Mouse (Mus musculus): ENCODE measurements around the gene Anxa9.

The Anxa9 gene

DNA sequence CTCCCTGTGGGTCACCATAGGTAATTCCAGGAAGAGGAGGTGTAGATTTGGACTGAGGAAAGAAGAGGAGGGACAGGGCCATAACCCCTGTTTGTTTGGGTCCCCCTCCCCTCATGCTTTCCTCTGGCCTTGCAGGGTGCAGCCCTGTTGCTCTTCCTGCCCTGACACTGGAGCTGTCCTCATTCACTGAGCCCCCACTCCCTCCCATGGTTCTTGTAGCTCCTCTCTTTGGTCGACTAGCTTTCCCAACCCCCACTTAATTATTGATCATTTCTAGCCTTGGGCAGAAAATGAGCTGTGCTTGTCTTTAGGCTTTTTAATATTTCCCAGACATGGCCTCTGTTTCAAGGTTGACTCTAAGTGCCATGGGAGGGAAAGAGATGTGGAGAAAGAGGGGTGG lies 22.9 kb downstream of the Anxa9 start:
- no peak for DNase-seq (ENCODE audit: low spot score)

DNA sequence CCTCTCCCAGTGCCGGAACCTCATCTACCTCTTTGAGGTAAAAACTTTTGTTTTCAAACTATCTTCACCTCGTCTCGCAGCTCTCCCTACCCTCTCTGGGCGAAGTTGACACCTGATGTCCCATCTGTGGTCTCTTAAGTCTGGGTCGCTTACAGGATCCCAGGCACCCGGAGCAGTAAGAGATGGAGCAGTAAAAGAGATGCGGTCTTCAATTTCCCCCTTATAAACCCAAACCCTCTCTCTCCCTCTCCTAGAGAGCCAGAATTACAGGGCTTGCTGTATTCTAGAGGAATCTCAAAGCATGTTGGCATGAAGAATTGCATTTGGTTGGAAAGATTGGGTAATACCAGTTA lies 23.4 kb downstream of the Anxa9 start:
- DNase-seq (ENCODE audit: low spot score), result no peak

DNA sequence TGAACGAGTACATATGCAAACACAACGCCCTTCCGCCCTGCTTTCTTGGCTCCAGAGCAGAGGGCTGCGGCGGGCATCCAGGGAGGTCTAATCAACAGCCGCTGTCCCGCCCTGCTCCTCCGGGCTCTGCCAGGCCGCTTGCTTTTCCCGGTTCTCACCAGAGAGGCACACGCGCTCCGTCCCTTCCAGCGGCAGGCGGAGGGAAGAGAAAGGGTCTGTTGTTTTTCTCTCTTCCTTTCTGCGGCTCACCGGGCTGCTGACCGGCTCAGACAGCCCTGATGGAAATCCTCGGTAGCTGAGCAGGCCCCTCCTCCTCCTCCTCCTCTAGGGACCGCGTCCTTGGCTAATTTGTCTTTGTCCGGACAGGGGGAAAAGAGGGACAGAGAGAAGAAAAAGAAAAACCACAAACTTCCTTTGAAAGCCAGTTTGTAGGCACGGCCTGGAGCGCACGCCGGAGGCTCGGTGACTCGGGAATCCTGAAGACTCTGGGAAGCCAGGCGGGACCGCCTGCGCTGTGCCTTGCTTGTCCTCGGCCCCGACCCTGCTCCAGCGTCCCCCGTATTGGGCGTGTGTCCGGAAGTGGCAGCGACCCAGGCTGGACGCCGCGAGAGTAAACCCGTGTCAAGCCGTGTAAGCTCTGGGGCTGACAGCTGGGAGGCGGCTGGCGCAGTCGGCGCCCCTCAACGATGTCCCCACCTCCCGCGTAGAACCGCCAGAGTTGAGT lies 23.9 kb downstream of the Anxa9 start:
- peak; percentile 75 for DNase-seq (ENCODE audit: low spot score)

DNA sequence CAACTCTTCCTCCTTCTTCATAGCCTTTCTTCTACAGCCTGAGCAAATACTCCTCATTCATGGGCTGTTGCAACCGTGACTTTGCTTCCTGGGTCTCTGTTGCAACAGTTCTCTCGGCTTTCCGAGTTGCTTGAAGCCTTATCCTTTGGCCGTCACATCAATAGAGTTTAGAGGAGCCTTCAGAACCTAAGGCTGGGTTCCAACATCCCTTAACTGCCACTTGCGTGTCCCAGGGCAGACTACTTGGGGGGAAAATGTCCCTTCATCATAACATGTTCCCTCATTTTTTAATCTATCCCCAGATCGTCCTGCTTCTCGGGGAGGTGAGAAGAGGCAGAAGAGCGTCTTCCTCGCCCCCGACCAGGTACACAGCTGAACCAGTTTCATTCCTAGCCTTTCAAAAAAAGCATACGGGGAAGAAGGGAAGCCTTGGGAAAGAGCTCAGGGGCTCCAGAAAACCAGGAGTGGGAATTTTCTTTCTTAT lies 24.6 kb downstream of the Anxa9 start:
- DNase-seq (ENCODE audit: low spot score), result peak; percentile 49

DNA sequence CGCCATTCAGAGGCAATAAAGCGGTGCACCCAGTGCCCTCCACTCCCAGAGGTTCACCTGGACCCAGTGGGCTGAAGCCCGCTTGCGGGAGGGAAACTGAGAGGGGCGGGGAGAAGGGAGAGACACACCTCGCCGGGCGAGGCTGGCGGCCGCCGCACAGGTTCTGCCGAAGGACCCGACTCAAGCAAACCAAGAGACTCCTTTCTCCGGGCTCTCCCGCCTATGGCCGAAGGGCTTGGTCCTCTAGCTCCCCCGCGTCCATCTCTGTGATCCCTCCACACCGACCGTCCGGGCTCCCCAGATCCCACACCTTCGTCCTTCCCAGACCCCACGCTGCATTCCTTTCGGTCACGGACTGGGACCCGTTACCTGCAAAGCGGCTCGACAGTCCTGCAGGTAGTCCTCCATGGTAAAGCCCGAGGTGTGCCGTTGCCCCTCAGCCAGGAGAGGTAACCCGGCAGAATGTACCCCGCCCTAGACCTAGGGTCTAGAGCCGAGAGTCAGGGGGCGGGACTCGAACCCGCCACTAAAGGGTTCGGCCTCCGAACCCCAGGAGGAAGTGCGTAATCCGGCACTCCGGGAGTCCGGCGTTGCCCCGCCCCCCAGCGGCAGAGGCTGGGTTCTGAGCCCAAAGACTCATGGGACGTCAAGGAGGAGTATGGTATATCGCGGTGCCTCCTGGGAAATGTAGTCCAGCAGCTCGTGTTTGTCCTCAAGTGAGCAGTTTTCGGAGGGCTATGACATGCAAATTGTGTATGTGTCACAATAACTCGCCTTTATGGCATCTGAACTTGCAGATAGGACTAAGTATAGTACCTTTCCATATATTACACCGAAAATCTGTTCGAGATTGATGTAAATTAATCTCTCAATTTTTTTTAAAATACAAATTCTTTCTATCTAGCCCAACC lies 25.5 kb downstream of the Anxa9 start, which contains the start of the genes Mindy1 and Prune1:
Gene Mindy1 (plus strand): TSS at position 130 of the 911 bp plus-strand sequence.
Gene Prune1 (minus strand): TSS at position 861 of the 911 bp plus-strand sequence.
- DNase-seq (ENCODE audit: low spot score), result peak; percentile 96

DNA sequence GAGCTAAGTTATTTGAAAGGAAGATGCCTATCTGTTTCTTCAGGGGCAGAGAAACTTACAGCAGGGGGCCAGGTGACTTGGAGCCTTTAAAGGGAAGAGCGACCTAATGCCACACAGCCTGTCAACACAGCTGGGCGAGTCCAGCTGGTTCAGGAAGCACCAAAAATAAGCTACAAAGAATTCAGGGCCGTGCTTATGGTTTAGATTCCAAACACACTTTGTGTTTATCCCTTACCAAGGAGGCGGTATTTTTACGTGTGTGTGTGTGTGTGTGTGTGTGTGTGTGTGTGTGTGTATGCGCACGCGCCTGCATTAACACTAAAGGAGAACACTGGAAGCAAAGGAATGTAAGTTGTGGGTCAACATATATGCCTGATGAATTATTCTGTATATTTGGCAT lies 26.2 kb downstream of the Anxa9 start:
- DNase-seq (ENCODE audit: low spot score), result no peak

DNA sequence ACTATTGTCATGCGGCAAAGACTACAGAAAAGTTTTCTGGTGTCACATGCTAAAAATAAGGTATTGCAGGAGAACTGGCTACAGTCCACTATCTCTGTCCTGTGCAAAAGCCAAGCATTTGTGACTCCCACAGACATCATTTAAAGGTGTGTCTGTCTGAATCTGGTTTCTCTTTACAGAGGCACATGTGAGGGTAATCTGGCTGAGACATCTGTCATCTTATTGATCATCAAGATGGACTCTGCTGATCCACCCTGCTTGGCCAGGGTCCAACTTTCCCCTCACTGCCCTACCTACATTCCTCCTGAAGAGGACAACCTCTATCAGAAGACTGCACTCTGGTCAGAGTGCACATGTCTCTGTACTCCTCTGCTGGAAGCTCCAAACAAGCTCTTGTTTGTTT lies 29.8 kb downstream of the Anxa9 start:
- no peak for DNase-seq (ENCODE audit: low spot score)

DNA sequence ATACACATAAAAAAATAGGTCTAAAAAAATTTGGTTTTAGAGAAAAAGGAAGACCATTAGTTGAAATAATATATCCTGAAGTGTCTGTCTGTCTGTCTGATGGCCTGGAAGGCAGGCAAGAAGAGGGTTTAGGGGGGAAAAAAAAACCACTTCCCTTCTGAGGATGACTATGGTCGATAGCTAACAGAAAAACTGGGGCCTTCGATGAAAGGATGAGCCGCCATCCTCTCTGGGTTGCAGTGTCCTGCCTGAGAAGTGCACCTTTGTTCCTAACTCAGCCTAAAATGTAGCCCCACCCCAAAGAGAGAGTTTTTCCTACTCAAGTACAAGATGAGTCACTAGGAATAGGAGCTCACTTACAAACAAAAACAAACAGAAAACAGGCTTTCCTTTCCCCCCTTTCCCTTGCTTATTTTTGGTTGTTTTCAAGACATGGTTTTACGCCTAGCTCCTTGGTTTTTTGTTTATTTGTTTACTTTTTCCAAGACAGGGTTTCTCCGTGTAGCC lies 30.5 kb downstream of the Anxa9 start:
- no peak for DNase-seq (ENCODE audit: low spot score)

DNA sequence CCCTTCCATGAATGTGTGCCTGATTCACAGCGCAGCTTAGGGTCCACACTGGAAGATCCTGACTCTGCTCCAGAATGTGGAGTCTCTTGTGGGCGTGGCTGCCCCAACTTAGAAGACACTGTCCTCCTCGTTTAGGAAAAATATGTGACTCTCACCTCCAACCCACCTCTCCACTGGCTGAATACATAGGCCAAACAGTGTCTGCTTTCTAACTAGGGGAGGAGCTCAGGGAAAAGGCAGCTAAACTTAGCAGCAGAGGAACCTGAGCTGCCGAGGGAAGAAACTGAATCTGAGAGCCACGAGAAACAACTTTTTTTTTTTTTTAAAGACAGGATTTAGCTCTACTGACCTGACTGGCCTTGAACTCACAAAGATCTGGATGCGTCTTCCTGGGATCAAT lies 31.8 kb downstream of the Anxa9 start:
- no peak for DNase-seq (ENCODE audit: low spot score)

DNA sequence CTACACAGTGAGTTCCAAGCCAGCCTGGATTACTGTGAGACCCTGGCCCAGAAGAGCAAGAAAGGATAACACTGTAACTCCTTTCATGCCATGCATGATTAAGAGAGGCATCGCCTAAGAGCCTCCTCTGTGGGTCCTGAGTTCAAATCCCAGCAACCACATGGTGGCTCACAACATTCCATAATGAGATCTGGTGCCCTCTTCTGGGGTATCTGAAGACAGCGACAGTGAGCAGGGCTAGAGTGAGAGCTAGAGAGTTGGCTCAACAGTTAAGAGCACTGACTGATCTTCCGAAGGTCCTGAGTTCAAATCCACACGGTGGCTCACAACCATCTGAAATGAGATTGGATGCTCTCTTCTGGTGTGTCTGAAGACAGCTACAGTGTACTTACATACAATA lies 32.5 kb downstream of the Anxa9 start:
- DNase-seq (ENCODE audit: low spot score), result no peak

DNA sequence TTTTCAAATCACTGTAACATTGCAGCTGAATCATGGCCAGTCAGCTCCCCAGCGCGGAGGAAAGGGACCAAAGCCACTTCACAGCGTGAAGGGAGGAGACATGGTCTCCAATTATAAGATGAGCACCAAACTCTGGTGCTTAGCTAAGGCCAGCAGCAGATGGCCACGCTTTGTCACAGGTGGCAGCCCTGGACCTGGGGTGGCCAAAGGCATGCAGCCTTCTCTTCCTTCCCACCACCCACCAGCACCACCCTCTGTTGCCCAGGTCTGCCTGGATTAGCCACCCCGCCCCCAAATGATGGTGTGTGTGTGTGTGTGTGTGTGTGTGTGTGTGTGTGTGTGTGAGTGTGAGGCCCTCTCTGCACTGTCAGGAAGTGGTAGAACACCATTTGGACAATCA lies 33.5 kb downstream of the Anxa9 start:
- DNase-seq (ENCODE audit: low spot score), result no peak

DNA sequence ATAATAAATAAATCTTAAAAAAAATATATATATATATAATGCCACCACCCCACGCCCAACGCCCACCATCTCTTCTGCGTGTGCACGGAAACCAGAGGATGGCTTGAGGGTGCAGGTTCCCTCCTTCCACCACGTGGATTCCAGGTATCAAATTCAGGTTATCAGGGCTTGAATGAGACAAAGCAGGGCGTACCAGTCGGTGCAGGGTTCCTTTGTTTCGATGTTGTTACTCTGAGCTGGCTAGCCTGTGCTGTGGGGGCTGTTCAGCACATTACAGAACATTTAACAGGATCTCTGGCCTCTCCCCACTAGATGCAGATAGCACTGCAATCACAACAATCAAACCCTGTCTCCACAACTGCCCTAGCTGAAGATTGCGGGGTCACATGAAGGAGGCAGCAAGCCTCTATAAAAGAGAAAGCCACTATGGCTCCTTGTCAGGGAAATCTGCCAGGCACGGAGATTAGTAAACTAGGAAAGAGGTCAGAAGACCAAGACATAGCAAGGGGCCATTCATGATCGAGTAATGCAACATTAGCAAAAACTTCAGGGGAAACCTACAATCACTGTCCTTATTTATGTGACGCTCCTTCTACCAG lies 36.1 kb downstream of the Anxa9 start:
- no peak for DNase-seq (ENCODE audit: low spot score)

DNA sequence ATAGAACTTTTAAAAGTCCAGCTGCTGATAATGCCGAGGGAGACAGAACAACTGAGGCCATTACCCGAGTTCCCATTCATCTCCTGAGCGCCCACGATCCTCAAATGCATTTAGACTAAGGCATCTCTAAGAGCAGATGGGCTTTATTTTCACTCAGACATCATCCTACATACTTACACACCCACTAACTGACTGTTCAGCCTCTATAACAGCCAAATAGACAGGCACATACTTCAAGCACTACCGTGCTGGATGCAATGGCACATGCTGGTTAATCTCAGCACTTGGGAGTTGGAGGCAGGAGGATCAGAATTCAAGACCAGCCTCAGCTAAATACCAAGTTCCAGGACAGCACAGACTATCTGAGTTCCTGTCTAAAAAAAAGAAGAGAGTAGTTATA lies 37.2 kb downstream of the Anxa9 start:
- no peak for DNase-seq (ENCODE audit: low spot score)

DNA sequence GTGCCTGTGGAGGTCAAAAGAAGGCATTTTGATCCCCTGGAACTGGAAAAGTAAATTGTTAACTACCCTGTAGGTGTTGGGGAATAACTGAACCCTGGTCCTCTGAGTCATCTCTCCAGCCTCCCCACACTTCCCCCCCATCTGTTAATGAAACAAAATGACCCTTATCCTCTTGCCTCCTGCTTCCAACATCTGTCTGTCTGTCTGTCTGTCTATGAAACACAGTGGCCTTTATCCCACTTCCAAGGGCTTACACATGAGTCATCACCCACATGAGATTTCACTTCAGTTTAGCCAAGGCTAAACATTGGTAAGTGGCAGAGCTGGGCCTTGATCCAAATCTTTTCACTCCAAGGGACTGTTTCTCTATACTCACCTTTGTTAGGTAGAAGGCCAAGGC lies 39.1 kb downstream of the Anxa9 start:
- DNase-seq (ENCODE audit: low spot score), result no peak

DNA sequence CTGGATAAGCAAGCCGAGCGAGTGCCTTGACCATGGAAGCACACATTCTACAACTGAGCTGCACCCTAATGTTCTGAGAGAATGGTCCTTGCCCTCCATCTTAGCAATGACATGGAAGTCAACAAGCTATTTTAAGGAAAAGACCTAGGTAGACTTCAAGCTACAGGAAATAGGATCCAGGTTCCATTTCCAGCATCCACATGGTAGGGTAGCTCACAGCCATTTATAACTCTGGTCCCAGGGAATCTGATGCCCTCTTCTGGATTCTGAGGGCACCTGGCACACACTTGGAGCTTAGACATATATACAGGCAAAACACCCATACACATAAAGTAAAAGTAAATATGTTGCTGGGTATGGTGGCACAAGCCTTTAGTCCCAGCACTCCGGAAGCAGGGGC lies 40.9 kb downstream of the Anxa9 start:
- DNase-seq (ENCODE audit: low spot score), result no peak

DNA sequence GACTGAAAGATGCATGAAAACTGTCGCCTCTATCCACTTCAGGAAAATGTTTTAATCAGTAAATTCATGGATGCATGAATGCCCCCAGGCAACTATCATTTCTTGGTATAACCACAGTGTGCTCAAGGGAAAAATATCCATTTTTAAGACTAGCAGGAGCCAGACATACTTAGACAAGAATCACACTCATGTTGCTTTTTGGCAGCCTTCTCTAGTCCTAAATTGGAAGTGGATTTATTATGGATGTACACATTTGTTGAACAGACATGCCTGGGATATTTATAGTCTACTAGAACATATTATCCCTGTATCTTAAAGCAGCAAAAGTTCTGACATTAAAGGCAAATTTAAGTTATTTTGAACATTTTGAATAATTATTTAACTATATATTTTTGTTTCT lies 42.3 kb downstream of the Anxa9 start:
- no peak for DNase-seq (ENCODE audit: low spot score)

DNA sequence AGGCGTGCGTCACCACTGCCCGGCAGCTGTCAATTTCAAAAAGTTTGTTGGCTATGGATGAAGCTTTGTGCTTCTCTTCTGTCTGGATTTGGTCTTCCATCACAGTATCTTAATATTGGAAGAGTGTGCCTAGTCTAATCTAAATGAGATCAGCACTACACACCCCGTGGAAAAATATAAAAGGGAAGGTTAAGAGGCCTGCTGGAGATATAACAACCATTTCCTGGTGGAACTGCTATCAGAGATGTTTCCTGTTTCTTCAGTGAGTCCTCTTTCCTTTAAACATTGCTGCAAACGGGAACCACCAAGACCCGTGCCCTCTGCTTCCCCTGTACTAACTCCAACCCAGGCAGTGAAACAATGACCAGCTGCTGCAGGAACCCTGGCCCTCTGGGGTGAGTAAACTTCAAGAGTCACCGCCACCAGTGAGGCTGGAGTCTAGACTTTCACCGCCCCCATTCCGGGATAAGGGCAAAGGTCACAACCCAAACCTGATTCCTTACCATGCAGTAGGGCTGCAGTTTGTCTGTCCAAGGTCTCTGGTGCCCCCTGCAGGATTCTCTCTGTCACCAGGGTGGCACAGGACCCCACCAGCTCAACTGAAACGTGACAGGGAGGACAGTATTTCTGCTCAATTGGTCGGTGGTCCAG lies 43.8 kb downstream of the Anxa9 start:
- DNase-seq (ENCODE audit: low spot score), result peak; percentile 64

DNA sequence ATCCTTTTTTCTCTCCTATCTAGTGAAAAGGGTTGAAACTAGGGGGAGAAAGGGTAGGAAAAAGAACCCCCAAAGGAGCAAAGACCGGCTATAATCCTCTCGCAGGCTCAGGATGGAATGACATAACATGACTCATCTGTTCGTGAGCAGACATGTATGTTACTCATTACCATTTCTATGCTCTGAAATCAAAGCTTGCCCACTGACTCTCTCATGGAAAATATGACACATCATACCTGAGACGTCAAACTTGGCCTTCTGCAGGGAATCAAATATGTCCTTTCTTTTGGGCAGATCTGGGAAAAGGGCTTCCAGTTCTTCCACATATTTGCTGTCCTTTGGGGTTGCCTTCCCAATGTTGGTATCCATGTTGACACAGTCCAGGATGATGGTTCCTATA lies 45.0 kb downstream of the Anxa9 start:
- no peak for DNase-seq (ENCODE audit: low spot score)

DNA sequence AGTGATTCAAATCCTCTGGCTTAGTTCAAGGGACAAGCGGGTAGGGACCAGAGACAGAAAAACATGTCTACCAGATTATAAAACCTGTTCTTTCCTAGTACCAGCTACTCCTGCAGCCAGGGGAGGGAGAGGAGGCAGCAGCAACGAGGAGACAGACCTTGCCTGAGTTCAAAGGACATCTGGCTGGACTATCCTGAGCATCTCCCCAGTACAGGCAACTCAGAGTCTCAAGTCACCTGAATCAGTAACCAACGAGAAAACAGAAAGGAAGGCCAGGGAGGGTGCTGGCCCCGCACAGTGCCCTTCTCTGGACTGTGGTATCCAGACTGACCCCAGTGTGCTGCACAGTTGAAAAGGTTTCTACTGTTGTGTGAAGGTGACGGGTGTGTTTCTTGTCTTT lies 50.0 kb downstream of the Anxa9 start:
- no peak for DNase-seq (ENCODE audit: low spot score)

DNA sequence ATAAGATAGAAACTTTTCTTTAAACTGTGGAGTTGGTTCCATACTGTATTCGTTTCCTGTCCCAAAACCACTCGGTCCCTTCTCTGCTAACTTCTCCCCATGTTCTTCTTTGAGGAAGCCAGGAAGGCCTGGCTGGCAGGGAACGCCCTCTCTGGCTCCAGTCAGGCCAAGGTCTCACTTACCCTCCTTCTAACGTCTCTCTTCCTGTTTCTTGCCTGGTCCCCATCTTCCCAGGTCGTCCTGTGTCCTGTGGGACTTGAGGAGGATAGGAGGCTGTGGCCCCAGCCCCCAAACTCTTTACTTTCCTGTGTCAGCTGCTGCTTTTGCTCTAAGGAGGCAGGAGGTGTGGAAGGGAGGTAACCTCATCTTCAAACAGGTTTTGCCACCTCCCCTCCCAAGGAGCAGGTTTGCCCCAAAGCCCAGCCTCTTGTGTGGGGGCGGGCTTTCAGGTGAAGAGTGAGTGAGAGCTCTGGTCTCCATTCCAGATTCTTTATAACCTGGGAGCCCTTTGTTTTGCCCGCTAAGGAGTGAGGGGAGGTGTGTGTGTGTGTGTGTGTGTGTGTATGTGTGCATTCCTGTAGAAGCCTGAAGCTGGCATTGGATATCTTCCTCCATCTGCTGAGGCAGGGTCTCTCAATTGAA lies 56.1 kb downstream of the Anxa9 start, which contains the start of gene Bnipl:
Gene Bnipl (minus strand): TSS at position 411 of the 642 bp plus-strand sequence.
- no peak for DNase-seq (ENCODE audit: low spot score)

DNA sequence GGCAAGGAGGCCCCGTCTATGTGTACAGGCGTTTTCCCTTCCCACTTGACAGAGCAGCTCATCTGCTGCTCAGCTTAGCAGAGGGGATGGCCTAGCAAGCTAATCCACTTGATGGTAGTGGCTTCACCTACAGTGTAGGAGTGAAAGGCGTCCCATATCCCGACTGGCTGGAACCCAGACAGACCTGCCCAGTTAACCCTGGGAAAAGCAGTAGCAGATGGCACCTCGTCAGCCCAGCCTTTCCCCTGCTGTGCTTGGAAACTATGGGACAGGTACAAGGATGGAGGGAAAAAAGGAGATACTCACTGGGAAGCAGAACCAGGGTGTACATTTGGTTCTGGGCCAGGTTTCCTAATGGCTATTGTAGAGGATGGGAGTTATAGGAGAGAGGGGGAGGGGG lies 56.6 kb downstream of the Anxa9 start:
- DNase-seq (ENCODE audit: low spot score), result no peak

All from spleen, adult 12 weeks (tissue).